Mouse (Mus musculus): ENCODE measurements around the gene Bckdhb.
A peak's percentile ranks its signal among the peaks of the same experiment; 100 is the strongest.
"Not testable (repeated sequence)": the region's sequence is repeated elsewhere in the genome, so short reads cannot be mapped to it uniquely, and the experiment has no call there.

Bckdhb gene

GRCm38 (mm10) chr9:83924878-83925687 lies at the start of gene Bckdhb:
TSS of gene Bckdhb (plus strand) at chr9:83925145.
- peak; percentile 98 for DNase-seq

DNA sequence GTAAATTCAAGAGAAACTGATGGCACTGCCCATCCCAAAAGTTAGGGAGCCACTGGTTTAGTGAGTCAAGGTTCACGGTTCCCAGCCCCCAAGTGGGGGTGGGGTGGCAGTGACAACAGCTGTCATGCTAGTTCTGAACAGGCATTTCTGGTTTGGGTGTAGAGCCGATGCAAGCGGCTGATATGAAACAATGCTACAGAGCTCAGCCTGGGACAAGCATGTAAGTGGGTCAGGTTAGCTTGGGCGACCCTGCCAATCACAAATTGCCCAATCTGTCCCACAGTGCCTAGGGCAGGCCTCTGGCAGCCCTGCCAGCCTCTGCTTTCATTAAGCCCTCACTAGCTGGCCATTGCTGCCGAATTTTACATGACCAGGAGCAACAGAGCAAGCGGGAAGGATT lies 42.8 kb upstream of the Bckdhb start:
- no peak for DNase-seq

- DNase-seq, result no peak
Measured at GRCm38 (mm10) chr9:83886149-83886548, 38.8 kb upstream of the Bckdhb start.

DNA sequence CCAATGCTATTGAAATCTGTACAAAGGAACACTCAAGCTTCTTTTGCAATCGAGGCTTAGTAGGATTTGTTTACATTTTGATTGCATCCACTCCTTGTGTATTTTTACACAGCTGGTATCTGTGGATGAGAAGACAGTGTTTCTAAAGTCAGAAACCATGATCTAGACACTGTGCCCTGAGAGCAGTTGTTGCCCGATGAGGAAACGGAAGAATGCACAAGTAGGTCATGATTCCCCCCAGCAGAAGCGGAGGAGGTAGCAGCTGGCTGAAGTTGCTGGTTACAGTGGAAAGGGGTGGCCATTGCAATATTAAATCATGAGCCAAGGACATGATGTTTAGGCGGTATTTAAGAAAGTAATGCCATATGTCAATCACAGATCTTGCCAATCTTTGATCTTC lies 36.7 kb upstream of the Bckdhb start:
- DNase-seq, result no peak

DNA sequence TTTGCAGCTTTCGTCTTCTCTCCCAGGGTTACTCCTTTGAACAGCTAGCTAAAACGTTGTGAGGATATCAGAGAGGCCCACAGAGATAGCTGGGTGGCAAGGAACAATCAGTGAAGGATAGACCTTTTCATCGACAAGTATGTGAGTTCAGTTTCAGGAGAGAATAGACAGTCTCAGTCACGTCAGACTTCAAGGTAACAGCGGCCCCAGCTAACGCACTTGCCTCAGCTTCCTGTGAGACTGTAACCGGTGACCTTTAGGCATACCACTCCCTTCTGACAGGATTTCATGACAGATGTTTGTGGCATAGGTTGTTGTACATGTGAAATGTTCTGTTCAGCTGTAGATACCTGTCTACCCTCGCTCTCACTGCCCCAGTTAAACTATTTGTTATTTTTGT lies 31.9 kb upstream of the Bckdhb start:
- DNase-seq, result no peak

GRCm38 (mm10) chr9:83893767-83894330 lies 31.1 kb upstream of the Bckdhb start:
- DNase-seq, result no peak

DNA sequence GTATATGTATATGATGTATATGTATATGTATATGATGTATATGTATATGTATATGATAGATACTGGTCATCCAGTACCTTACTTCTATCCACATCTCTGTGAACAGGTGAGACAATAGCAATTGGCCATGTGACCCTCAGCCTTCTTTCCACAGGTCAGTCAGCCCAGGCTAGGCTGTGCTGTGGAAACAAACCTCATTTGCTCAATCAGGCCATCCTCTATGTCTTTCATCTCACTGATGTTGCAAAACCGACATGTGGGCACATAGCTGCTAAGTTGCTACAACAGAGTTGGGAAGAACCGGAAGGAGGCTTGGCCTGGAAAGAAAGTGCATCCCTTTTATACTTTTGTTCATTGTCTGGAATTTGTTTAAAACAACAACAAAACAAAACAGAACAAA lies 22.9 kb upstream of the Bckdhb start:
- no peak for DNase-seq

DNA sequence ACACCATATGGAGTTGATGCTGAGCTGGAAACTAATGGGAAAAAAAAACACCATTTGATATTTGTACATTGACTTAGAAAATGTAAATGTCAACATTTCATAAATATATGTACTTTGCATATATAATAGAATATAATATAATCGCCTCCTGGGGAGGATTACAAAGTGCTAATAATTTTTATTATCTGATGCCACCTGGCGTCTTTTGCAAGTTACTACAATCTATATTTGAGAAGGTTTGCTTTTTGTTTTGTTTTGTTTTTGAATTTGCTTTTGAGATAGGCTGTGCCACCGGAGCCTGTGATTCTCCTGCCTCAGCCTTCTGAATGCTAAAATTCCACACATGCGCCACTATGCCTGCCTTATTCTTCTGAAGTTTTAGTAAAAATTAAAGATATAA lies 19.1 kb upstream of the Bckdhb start:
- DNase-seq, result no peak

DNA sequence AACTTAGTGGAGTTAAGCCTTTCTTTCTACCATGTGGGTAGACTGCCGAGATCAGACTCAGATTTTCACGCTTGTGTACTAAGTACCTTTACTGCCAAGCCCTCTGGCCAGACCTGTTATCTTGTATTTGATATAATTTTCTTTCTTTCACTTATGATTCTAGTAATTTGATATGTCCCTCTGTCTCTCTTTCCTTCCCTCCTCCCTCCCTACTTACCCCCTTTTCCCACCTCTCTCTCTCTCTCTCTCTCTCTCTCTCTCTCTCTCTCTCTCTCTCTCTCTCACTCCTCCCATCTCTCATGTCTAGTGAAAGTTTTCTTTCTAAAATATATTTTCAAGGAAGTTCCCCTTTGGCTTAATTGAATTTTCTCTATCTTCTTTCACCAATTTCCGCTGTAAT lies 17.9 kb upstream of the Bckdhb start:
- DNase-seq, result no peak

DNA sequence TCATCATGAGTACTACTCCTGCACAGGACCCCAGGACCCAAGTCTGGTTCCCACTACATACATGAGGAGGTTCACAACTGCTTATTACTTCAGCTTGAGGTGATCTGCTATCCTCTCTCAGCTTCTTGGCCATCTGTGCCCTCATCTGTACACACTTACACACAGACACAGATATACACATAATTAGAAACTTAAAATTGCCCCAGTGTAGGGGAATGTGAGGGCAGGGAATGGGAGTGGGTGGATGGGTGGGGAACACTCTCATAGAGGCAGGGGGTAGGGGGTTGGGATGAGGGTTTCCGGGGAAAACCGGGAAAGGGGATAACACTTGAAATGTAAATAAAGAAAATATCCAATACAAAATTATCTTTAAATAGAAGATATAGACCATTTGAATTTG lies 15.1 kb upstream of the Bckdhb start:
- DNase-seq, result no peak

GRCm38 (mm10) chr9:83910926-83911325 lies 14.0 kb upstream of the Bckdhb start:
- DNase-seq, result no peak

- no peak for DNase-seq
Measured at GRCm38 (mm10) chr9:83922076-83922475, 2.9 kb upstream of the Bckdhb start.

GRCm38 (mm10) chr9:83924356-83924755 lies 589 bp upstream of the Bckdhb start:
- DNase-seq, result peak; percentile 10

GRCm38 (mm10) chr9:83925688-83926041 lies 720 bp downstream of the Bckdhb start:
- DNase-seq, result peak; percentile 44

DNA sequence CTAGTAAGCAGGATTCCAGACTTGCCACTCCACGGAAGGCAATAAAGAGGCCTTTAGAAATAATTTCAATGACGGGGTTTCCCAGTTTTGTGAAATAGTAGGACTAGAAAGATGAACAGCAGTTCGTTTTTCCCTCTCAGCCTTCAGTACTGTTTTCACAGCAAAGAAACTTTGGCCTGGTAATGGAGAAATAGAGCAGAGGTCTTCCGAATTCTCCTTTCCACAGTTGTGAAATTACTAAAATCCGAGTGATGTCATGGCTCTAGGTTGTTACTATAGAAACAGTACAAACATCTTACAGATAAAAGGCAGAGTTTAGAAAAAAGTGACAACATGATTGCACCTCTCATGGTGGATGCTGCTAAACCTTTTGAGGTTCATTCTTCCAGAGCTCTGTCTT lies 1.4 kb downstream of the Bckdhb start:
- DNase-seq, result no peak

DNA sequence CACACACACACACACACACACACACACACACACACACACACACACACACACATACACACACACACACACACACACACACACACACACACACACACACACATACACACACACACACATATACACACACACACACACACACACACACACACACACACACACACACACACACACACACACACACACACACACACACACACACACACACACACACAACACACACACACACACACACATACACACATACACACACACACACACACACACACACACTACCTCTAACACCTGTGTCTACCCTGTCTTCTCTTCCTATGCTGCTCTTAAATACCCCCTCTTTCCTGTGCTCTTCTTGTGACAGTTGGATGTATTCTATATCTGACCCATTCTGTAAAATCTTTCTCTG lies 14.6 kb downstream of the Bckdhb start:
- DNase-seq, result not testable (repeated sequence)

GRCm38 (mm10) chr9:83940016-83940415 lies 15.1 kb downstream of the Bckdhb start:
- DNase-seq, result no peak

GRCm38 (mm10) chr9:83940537-83941363 lies 15.8 kb downstream of the Bckdhb start:
- DNase-seq, result no peak

DNA sequence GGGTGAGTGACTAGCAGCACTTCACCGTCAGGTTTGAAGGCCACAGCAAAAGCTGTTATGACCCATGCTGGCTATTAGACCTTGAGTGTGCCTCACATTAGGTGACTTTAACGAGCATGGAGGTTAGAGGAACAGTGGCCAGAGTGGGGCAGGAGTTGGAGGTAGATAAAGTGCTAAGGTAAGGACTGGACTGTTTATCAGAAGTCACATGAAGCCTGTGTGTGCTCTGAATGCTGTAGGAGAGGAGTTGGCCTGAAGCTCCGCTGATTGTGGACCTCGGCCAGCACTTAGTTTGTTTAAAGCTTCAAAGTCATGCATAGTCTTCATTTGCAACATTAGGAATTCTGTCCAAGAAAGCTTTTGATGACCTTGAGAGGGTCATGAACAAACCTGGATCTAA lies 26.4 kb downstream of the Bckdhb start:
- DNase-seq, result no peak

GRCm38 (mm10) chr9:83956632-83957314 lies 31.8 kb downstream of the Bckdhb start:
- DNase-seq, result peak; percentile 72

GRCm38 (mm10) chr9:83962098-83963086 lies 37.4 kb downstream of the Bckdhb start:
- peak; percentile 73 for DNase-seq

GRCm38 (mm10) chr9:83963296-83963695 lies 38.4 kb downstream of the Bckdhb start:
- DNase-seq, result no peak
